Mouse (Mus musculus) cortical plate, adult 2 months (tissue): ENCODE data around the gene Ssu72.

ENCODE experiments used
- CTCF ChIP-seq: fragments of 200-500 bp; IDR thresholded peaks from 2 replicates; pipeline ENCODE4 v1.5.1; 2011; ENCODE audit warnings: mild to moderate bottlenecking, control low read depth, low read length; ENCODE audit not compliant: insufficient read depth; ENCODE audit errors: extremely low read depth
- POLR2A ChIP-seq: fragments of 200-500 bp; IDR thresholded peaks from 2 replicates; pipeline ENCODE4 v1.6.1; 2011; ENCODE audit warnings: mild to moderate bottlenecking, low read length, control low read depth; ENCODE audit not compliant: insufficient read depth; ENCODE audit errors: extremely low read depth

DNA sequence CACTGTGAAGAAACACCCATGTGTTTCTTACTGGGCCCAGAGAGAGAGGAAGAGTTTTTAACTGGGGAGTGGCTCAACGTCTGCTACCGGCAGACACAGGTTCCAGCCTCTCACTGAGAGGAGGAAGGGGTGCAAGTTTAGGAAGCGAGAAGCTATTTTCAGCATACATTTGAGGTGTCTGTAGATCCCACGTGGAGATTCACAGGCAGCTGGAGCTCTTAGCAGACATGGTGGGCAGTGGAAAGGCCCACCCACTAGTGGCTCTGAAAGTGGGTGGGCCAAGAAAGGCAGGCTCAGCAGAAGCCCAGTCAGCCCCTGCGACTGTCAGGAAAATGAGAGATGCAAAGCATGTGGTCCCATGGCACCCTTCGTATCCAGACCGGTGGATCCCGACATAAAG lies 33.7 kb downstream of the Ssu72 start:
- TF ChIP-seq POLR2A (no peak), CTCF (no peak)
